Mouse (Mus musculus) testis, postnatal 14 days (tissue): ENCODE measurements around the gene Ino80e.
A peak's percentile ranks its signal among the peaks of the same experiment; 100 is the strongest.

Experiments
- DNase-seq: peaks from one replicate; pipeline ENCODE4 v3.0.0; 2021; ENCODE audit warnings: low spot score

Ino80e gene

DNA sequence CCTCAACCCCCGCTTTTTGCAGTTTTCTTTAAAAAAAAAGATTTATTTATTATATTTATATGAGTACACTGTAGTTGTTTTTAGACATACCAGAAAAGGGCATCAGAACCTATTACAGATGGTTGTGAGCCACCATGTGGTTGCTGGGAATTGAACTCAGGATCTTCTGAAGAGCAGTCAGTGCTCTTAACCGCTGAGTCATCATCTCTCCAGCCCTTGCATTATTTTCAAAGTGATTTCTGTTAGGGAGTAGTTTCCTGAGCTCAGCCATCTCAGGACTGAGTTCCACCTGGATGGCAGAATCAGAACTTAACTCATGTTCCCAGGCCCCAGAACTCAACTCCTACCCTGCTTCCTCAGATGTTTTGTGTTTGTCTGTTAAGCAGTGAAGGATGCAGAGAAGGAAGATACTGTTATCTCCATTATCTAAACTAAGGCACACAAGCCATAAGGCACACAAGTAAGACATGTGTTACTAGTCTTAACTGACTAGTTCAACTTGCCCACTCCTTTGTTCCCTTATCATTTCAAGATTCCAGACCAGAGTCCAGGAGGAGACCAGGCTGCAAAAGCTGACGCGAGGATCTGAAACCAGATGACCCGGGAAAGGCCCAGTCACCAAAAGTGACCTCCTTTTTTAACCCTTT is 52.3 kb downstream of the Ino80e start:
- no peak for DNase-seq

DNA sequence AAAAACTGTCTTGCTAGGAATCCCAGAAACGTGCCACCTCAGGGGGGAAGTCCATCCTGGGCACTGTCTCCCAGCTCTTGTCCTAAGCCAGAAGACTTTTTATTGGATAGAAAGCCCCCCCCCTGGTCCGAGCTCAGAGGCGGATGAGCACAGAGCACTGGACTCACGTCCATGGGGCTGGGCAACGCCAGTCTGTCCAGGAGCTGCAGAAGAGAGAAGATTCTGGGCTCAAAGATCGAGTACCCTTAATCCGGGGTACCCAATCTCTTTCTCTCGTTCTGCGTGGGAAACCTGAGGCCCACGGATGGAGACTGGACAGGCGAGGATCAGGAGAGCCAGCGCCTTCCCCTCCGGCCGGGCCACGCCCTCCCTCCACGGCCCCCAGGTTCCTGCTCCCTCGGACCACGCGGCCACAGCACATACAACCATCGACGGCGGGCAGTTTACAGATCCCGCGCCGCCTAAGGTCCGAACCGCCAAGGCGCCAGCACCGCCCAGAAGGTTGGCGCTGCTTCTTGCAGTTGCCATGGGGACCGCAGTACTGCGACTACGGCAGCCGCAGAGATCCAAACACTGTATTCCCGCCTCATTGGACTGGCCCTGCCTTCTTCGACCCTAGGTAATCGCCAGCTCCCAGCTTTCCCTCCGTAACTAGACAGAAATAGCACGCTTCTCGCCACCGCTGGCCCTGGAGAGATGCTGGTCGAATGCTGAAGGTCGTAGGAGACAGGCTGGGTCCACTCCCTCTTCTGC is 53.3 kb downstream of the Ino80e start:
- DNase-seq: peak; percentile 82

DNA sequence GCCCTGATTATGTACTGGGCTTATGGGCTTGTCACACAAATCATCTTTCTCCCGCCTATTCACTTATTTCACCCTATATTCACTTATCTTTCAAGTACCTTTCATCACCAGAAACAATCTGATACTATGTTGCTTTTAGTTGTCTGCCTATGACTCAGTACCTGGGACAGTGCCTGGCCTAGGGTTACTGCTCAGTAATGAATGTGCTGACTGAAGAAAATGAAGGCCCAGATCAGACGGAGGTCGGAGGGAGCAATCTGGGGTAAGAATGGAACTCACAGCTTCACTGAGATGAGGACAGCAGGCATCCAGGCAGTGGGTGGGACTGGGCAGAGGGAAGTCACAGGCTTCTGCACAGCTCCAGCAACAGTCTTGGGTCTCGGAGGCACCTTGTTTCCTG is 54.8 kb downstream of the Ino80e start:
- DNase-seq: no peak

GRCm38 (mm10) chr7:126806956-126807355 is 55.2 kb downstream of the Ino80e start:
- no peak for DNase-seq

GRCm38 (mm10) chr7:126803751-126804150 is 58.4 kb downstream of the Ino80e start:
- DNase-seq: no peak

DNA sequence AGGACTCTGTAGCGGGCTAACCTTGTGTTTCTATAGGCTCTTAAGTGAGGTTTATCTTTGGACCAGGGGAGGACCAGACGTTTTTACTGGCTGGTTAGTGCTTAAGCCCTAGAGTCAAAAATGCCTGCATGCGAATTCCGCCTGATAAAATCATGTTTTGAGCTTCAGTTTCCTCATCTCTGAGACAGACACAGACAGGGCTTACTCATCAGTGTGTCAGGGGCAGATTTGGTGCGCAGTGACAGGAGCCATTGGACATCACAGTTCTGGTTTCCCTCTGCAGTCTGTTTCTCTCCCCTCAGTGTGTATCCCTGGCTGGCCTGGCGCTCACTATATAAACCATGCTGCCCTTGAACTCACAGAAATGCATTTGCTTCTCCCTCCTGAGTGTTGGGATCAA is 59.0 kb downstream of the Ino80e start:
- DNase-seq: no peak

- DNase-seq: no peak
Measured at GRCm38 (mm10) chr7:126802134-126802889, 59.9 kb downstream of the Ino80e start.

DNA sequence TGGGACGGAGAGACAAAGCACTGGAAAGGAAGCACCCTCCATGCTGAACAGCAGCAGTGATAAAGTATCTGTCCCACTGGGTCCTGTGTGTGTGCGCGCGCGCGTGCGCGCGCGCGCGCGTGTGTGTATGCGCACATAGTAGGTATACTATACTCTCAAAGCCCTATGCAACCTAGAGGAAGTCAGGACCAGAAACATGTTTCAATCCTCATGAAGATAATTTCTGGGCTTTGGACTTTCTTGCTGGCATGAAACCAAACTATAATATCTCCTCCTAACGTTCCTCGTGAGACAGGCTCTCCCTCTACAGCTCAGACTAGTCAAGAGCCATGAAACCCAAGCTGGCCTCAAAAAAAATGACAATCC is 61.1 kb downstream of the Ino80e start:
- no peak for DNase-seq
